Mouse (Mus musculus): Measurements from ENCODE around the gene C2cd2l. TPM values are rescaled to one million over a fixed set of nuclear protein-coding genes. Genes with fewer than 3 reads are reported as not detected.
A peak's percentile ranks its signal among the peaks of the same experiment; 100 is the strongest.
"Not testable (repeated sequence)": the region's sequence is repeated elsewhere in the genome, so short reads cannot be mapped to it uniquely, and the experiment has no call there.

The C2cd2l gene
- total RNA-seq, 2 experiments from 2014 or later: 151 to 158 TPM

DNA sequence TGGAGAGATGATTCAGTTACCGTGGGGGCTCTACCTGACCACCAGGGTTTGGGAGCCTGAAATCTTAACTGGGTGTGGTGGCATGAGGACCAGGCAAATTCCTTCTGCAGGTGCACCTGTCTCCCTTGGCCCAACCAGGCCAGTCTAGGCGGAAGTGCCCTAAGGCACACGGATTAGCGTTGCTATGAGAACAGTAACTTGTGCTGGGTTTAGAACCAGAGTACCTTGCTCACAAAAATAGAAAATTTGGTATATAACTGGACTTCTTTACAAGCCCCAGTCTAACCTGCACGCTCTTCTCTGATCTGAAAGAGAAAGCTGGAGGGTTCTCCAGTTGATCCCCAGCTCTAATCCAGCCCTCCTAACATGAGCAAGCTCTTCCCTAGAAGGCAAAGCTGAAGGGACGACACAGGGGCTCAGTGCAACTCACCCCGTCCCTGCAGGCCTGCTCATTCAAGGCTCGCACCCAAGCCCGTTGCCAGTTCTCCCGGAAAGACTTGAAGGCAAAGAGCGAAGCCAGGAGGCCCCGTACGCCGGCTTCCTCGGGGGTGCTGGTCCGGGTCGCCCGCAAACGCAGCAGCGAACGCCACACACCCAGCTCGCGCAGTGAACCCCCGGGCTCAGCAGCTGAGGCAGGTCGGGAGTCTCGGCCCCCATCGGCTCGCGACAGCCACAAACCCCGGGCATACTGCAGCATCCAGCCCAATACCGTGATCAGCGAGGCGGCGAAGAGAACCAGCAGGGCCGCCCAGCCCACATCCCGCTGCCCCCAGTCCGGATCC lies 789 bp downstream of the C2cd2l start:
- intact Hi-C loops (cut with DNase I): no loop called here

GRCm38 (mm10) chr9:44318826-44319095 lies 1.3 kb downstream of the C2cd2l start:
- intact Hi-C loops (cut with DNase I): no loop called here
- no peak for DNase-seq (ENCODE audit: extremely low spot score in 1 of 2, low spot score in 2 of 2)

More for the DNA sequence above, 789 bp downstream of the C2cd2l start:
- DNase-seq (ENCODE audit: extremely low spot score in 1 of 2, low spot score in 2 of 2): peak in 1 of 2 experiments; percentile 61

- intact Hi-C loops (cut with DNase I): no loop called here
- no peak for DNase-seq (ENCODE audit: extremely low spot score in 1 of 2, low spot score in 2 of 2)
Measured at GRCm38 (mm10) chr9:44318076-44318825, 1.8 kb downstream of the C2cd2l start.

GRCm38 (mm10) chr9:44317452-44317851 lies 2.6 kb downstream of the C2cd2l start:
- no peak for DNase-seq (ENCODE audit: extremely low spot score in 1 of 2, low spot score in 2 of 2)
- intact Hi-C loops (cut with DNase I): no loop called here

GRCm38 (mm10) chr9:44314910-44315309 lies 5.2 kb downstream of the C2cd2l start:
- intact Hi-C loops (cut with DNase I): no loop called here
- DNase-seq (ENCODE audit: extremely low spot score in 1 of 2, low spot score in 2 of 2): no peak

GRCm38 (mm10) chr9:44314257-44314547 lies 5.9 kb downstream of the C2cd2l start:
- DNase-seq (ENCODE audit: extremely low spot score in 1 of 2, low spot score in 2 of 2): no peak
- intact Hi-C loops (cut with DNase I): no loop called here

DNA sequence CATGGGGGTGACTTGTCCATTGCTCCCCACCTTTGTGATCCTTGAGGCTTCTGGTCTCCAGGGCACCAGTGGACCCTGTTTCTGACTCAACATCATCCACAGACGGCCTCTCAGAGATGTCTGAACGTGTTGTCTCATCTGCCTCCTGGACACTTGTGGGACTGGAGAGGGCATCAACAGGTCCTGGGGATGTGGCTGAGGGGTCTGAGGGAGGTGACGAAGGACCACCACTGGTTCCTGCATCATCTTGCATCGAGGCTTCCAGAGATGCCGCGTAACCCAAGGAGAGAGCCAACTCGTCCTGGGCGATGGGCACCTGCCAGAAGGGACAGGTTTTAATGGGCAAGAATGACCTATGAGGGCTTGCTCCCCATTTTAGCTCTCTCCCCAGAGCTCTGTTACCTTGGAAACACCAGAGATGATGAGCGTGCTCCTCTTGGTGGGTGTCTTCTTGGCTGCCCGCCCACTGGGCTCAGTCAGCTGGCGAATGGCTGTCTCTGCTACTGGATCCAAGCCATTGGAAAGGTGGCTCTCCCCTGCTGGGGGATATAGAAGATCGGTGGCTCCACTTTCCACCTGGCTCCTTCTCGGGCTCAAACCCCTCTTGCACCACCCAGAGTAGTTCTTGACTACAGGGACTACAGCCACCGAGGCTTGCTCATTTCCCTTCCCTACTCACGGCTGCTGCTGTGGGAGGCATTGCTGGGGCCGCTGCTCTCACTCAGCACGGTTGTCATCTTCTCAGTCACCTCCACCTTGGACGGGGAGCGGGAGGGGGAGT lies 6.4 kb downstream of the C2cd2l start:
- intact Hi-C loops (cut with DNase I): no loop called here
- peak; percentile 68 to 84 for DNase-seq (ENCODE audit: extremely low spot score in 1 of 2, low spot score in 2 of 2)

DNA sequence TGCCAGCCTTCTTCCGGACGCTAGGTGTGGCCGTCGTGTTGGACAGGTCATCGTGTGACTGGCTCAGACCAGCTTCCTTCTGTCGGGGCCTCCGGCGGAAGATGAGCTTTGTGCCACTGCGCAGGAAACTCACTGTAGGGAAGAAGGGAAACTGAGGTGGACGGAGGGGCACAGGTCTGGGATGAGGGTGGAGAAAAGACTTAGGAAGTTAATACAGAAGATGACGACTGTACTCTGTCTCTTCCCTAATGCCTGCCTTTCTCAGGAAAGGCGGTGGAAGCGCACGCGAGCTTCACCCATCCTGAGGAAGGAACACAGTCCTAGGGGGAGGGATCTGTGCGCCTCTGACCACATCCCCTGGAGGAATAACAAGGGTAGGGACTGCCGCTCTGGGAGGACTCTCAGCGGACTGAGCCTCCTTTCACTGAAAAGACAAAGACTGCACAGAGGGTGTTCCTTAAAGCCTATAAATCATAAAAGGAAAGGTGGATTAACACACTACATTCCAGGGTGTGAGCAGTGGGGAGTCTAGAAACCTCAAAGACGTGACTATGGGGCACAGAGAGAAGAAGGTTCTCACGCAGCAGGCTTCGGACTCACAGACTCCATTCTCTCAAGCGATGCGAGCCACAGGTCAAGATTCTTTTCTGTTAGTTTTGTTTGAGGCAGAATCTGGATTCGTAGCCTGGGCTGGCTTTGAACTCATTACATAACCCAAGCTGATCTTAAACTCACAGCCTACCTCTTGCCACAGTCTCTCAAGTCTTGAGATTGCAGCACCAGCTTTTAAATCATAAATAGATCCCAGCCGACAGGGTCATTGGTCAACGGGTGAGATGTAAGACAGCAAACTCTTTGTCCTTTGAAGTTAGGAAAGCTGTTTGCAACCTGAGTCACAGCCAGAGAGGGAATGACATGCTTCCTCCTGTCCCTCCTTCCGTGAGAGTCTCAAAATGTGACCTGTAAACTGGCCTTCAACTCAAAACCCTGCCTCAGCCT lies 8.7 kb downstream of the C2cd2l start:
- peak in 1 of 2 experiments; percentile 72 for DNase-seq (ENCODE audit: extremely low spot score in 1 of 2, low spot score in 2 of 2)
- intact Hi-C loops (cut with DNase I): no loop called here

- intact Hi-C loops (cut with DNase I): no loop called here
- no peak for DNase-seq (ENCODE audit: extremely low spot score in 1 of 2, low spot score in 2 of 2)
Measured at GRCm38 (mm10) chr9:44310750-44311135, 9.3 kb downstream of the C2cd2l start.

- no peak for DNase-seq (ENCODE audit: extremely low spot score in 1 of 2, low spot score in 2 of 2)
- intact Hi-C loops (cut with DNase I): no loop called here
Measured at GRCm38 (mm10) chr9:44309756-44310155, 10.3 kb downstream of the C2cd2l start.

GRCm38 (mm10) chr9:44307248-44307647 lies 12.8 kb downstream of the C2cd2l start:
- intact Hi-C loops (cut with DNase I): no loop called here
- DNase-seq (ENCODE audit: extremely low spot score in 1 of 2, low spot score in 2 of 2): no peak

- intact Hi-C loops (cut with DNase I): no loop called here
Measured at GRCm38 (mm10) chr9:44306532-44306931, 13.6 kb downstream of the C2cd2l start.

GRCm38 (mm10) chr9:44305466-44306079 lies 14.5 kb downstream of the C2cd2l start, which contains the start of gene Hinfp:
TSS of gene Hinfp (minus strand) at chr9:44305671.
- intact Hi-C loops (cut with DNase I): no loop called here

More at GRCm38 (mm10) chr9:44306532-44306931, 13.6 kb downstream of the C2cd2l start:
- DNase-seq (ENCODE audit: extremely low spot score in 1 of 2, low spot score in 2 of 2): no peak

GRCm38 (mm10) chr9:44300001-44300400 lies 20.1 kb downstream of the C2cd2l start:
- DNase-seq (ENCODE audit: extremely low spot score in 1 of 2, low spot score in 2 of 2); intact Hi-C loops (cut with DNase I): not testable (repeated sequence)

More at GRCm38 (mm10) chr9:44305466-44306079, 14.5 kb downstream of the C2cd2l start, which contains the start of gene Hinfp:
- DNase-seq (ENCODE audit: extremely low spot score in 1 of 2, low spot score in 2 of 2): peak; percentile 99

DNA sequence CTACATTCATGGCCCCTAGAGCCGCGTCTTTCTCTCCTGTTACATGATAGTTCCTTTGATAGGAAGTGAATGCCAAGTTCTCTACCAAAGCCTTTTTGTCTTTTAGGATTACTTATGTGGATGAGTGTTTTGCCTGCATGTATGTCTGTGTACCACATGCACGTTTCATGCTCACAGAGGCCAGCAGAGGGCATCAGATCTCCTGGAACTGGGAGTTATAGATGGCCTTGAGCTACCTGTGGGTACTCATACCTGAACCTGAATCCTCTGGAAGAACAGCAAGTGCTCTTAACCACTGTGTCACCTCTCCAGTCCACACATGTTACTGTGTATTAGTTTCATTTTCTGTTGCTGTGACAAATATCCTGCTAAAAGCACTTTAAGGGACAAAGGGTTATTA lies 27.6 kb downstream of the C2cd2l start:
- DNase-seq (ENCODE audit: extremely low spot score in 1 of 2, low spot score in 2 of 2): no peak
- intact Hi-C loops (cut with DNase I): no loop called here

- intact Hi-C loops (cut with DNase I): no loop called here
- no peak for DNase-seq (ENCODE audit: extremely low spot score in 1 of 2, low spot score in 2 of 2)
Measured at GRCm38 (mm10) chr9:44288959-44289291, 31.2 kb downstream of the C2cd2l start.

GRCm38 (mm10) chr9:44288076-44288958 lies 31.8 kb downstream of the C2cd2l start, which contains the start of gene Abcg4:
TSS of gene Abcg4 (minus strand) at chr9:44288615.
- DNase-seq (ENCODE audit: extremely low spot score in 1 of 2, low spot score in 2 of 2): peak in 1 of 2 experiments; percentile 58
- intact Hi-C loops (cut with DNase I): no loop called here

All from left cerebral cortex, postnatal 10 days (tissue).